In the genomic region with DNA sequence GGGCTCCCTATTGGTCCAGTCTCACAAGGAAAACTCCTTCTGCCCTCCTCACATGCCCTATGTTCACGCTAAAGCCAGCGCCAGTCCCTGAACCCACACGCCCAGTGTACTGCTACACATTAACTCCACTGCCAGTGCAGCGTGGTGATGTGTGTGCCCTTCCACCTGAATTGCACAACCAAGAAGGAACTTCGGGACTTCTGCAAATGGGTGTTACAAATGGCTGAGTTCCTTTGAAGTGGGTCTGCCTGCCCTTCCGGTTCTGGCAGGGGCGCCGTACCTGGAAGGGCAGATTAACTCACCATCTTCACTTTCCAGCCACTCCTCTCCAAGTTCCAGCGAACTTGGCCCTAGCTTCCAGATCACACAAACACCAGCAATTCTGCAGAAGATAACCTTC, we compare ENCODE assay signal across 8 mouse cellular contexts. TPM values are rescaled to one million over a fixed set of nuclear protein-coding genes. Genes with fewer than 3 reads are reported as not detected.
DNase-seq lines count a peak whose midpoint lies in the region; ATAC-seq and TF ChIP-seq lines count a peak whose summit lies in the region.

No protein-coding gene starts in this region.

- peaks cover 48% of the 10 kb centered on the region for H3K4me1 ChIP-seq in bone marrow macrophage, adult 2 months (ENCODE audit: control insufficient read depth, insufficient read depth, low read length)
- peaks cover 43% of the 10 kb centered on the region for H3K4me1 ChIP-seq in hindbrain, embryonic 13.5 days (replicated peaks)
- H3K4me1 ChIP-seq in liver, embryonic 12.5 days: peaks cover 57% of the 10 kb centered on the region
- H3K4me1 ChIP-seq in neural tube, embryonic 12.5 days: peaks cover 29% of the 10 kb centered on the region

- H3K27me3 ChIP-seq in hindbrain, embryonic 13.5 days: 0 out of 2 replicates have a peak, but pooled peaks cover 5% of the 10 kb centered on the region
- peaks cover 9% of the 10 kb centered on the region; the same call in 1 of the 2 replicates for H3K27me3 ChIP-seq in liver, embryonic 12.5 days (replicated peaks)
- no peaks in the 10 kb centered on the region for H3K27me3 ChIP-seq in neural tube, embryonic 12.5 days (replicated peaks)

- H3K27ac ChIP-seq in bone marrow macrophage, adult 2 months (ENCODE audit: insufficient read depth, low read depth, low read length): peak overlapping the region; percentile 56; the same call in 1 of the 2 replicates
- H3K27ac ChIP-seq in hindbrain, embryonic 13.5 days: peak overlapping the region; percentile 60
- H3K27ac ChIP-seq in liver, embryonic 12.5 days: peak overlapping the region; percentile 75
- H3K27ac ChIP-seq in neural tube, embryonic 12.5 days: no peak overlapping the region

- no peak for TF ChIP-seq CTCF in bone marrow macrophage, adult 2 months (IDR thresholded peaks at IDR 0.05; ENCODE audit: low read depth, low read length)

- peak overlapping the region; percentile 59 for H3K4me3 ChIP-seq in bone marrow macrophage, adult 2 months (ENCODE audit: insufficient read depth, low read length)
- no peak overlapping the region for H3K4me3 ChIP-seq in hindbrain, embryonic 13.5 days
- peak overlapping the region; percentile 6; the same call in 1 of the 2 replicates for H3K4me3 ChIP-seq in liver, embryonic 12.5 days
- no peak overlapping the region for H3K4me3 ChIP-seq in neural tube, embryonic 12.5 days

- no peaks in the 10 kb centered on the region for H3K36me3 ChIP-seq in hindbrain, embryonic 13.5 days
- no peaks in the 10 kb centered on the region for H3K36me3 ChIP-seq in liver, embryonic 12.5 days
- no peaks in the 10 kb centered on the region for H3K36me3 ChIP-seq in neural tube, embryonic 12.5 days

- 57% methylated on average over 9 of the region's 9 CpGs for WGBS in hindbrain, embryonic 13.5 days
- WGBS in liver, embryonic 12.5 days (ENCODE audit: insufficient replicate concordance): 13% methylated on average over 9 of the region's 9 CpGs
- WGBS in neural tube, embryonic 12.5 days: 46% methylated on average over 9 of the region's 9 CpGs

- TF ChIP-seq POLR2A in bone marrow macrophage, adult 2 months (IDR thresholded peaks at IDR 0.05; ENCODE audit: borderline replicate concordance, low read depth, low read length): no peak

- H3K4me2 ChIP-seq in hindbrain, embryonic 13.5 days: peak overlapping the region; percentile 56
- H3K4me2 ChIP-seq in liver, embryonic 12.5 days: peak overlapping the region; percentile 66
- H3K4me2 ChIP-seq in neural tube, embryonic 12.5 days (replicated peaks): peak overlapping the region; percentile 58; the same call in 1 of the 2 replicates

- H3K9ac ChIP-seq in hindbrain, embryonic 13.5 days: no peak overlapping the region
- peak overlapping the region; percentile 17; the same call in 1 of the 2 replicates for H3K9ac ChIP-seq in liver, embryonic 12.5 days
- H3K9ac ChIP-seq in neural tube, embryonic 12.5 days: no peak overlapping the region

- no peaks in the 10 kb centered on the region for H3K9me3 ChIP-seq in hindbrain, embryonic 13.5 days
- no peaks in the 10 kb centered on the region for H3K9me3 ChIP-seq in liver, embryonic 12.5 days (replicated peaks)
- no peaks in the 10 kb centered on the region for H3K9me3 ChIP-seq in neural tube, embryonic 12.5 days

- peak; percentile 71 for DNase-seq in 416B (ENCODE audit: low read depth)
- DNase-seq in thymus, postnatal 4 days: no peak
- no peak for DNase-seq in gastrocnemius, postnatal 25 days
- no peak for DNase-seq in right cerebral cortex, postnatal 10 days (ENCODE audit: low spot score in 2 of 2)

- no peak for ATAC-seq in hindbrain, embryonic 13.5 days (ENCODE audit: low FRiP score)
- 0 out of 2 replicates have a peak, but pooled peaks have one; percentile 9 for ATAC-seq in liver, embryonic 12.5 days
- ATAC-seq in neural tube, embryonic 12.5 days (ENCODE audit: low FRiP score, low read depth): no peak

RNA-seq across cellular contexts. Expression of a gene that starts 12.5 kb away (rescaled TPM):
- polyA plus RNA-seq in bone marrow macrophage, adult 2 months (2012; ENCODE audit: insufficient read depth, insufficient read length, missing spikeins): 1.7 and 2.5 TPM in 2 replicates
- polyA plus RNA-seq in hindbrain, embryonic 13.5 days (2015; fragmentation: Nextera tagmentation; extraction: Ambion mirVana): 4.7 and 5.8 TPM in 2 replicates
- polyA plus RNA-seq in liver, embryonic 12.5 days (2016; fragmentation: Nextera tagmentation; extraction: Ambion mirVana): 3.5 and 3.8 TPM in 2 replicates
- 3.8 and 4.5 TPM in 2 replicates for polyA plus RNA-seq in neural tube, embryonic 12.5 days (2016; fragmentation: Nextera tagmentation; extraction: Ambion mirVana)
- total RNA-seq in gastrocnemius, postnatal 25 days (2021): 10 to 100 TPM; 22.1 to 32.5 TPM

Comparison
In these comparisons a context has a peak if more than half of its experiments do, and no peak if none do; other contexts are left out.
1. H3K4me3 ChIP-seq: peak in bone marrow macrophage, adult 2 months (single experiment) and liver, embryonic 12.5 days (single experiment); none in hindbrain, embryonic 13.5 days (single experiment) and neural tube, embryonic 12.5 days (single experiment).
2. Peak in every context shown above with its lines, with median percentiles within 50 percentile points of each other: H3K4me2 ChIP-seq.